Mouse (Mus musculus) cortical plate, adult 2 months (tissue): ENCODE results near the gene Krt76. TPM values are rescaled to one million over a fixed set of nuclear protein-coding genes. Genes with fewer than 3 reads are reported as not detected.

Experiments
- H3K27ac ChIP-seq: fragments of 200-500 bp; 2 replicates; pipeline ENCODE4 v1.5.1; 2012; ENCODE audit warnings: low read length, control low read depth, inconsistent platforms; ENCODE audit not compliant: insufficient read depth
- H3K4me1 ChIP-seq: fragments of 200-500 bp; 2 replicates; pipeline ENCODE4 v1.6.1; 2011; ENCODE audit warnings: low read length; ENCODE audit not compliant: control insufficient read depth, insufficient read depth
- H3K4me3 ChIP-seq: fragments of 200-500 bp; 2 replicates; pipeline ENCODE4 v1.5.1; 2011; ENCODE audit warnings: mild to moderate bottlenecking, low read length, control low read depth; ENCODE audit not compliant: insufficient read depth
- CTCF ChIP-seq: fragments of 200-500 bp; IDR thresholded peaks from 2 replicates; pipeline ENCODE4 v1.5.1; 2011; ENCODE audit warnings: mild to moderate bottlenecking, control low read depth, low read length; ENCODE audit not compliant: insufficient read depth; ENCODE audit errors: extremely low read depth
- POLR2A ChIP-seq: fragments of 200-500 bp; IDR thresholded peaks from 2 replicates; pipeline ENCODE4 v1.6.1; 2011; ENCODE audit warnings: mild to moderate bottlenecking, low read length, control low read depth; ENCODE audit not compliant: insufficient read depth; ENCODE audit errors: extremely low read depth
- polyA plus RNA-seq: library from polyadenylated mRNA; depleted of rRNA; stranded (reverse); fragments of >200 nt; gene quantifications from 2 replicates; pipeline ENCODE4 v1.2.3, GENCODE M21; 2012

The Krt76 gene
- polyA plus RNA-seq, 1 experiment = not detected

DNA sequence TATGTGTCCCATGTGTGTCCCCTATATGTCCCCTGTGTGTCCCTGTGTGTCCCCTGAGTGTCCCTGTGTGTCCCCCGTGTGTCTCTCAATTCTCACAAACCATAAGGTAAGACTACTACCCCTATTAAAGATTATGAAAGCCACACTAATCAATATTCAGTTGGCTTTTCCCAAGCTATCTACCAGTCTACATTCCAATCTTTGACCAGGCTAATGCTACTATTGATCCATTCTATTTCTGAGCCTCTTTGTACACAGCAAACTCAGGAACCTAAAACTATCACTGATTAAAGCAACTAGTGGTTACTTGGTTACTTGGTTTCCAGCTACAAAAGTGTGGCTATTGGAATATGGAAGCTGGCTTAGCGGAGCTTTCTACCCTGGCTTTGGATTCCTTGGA lies 29.6 kb upstream of the Krt76 start:
- no peak for TF ChIP-seq CTCF
- TF ChIP-seq POLR2A = no peak
- H3K4me1 ChIP-seq = no peaks in the 10 kb centered on the region
- H3K4me3 ChIP-seq = no peak overlapping the region
- no peak overlapping the region for H3K27ac ChIP-seq

DNA sequence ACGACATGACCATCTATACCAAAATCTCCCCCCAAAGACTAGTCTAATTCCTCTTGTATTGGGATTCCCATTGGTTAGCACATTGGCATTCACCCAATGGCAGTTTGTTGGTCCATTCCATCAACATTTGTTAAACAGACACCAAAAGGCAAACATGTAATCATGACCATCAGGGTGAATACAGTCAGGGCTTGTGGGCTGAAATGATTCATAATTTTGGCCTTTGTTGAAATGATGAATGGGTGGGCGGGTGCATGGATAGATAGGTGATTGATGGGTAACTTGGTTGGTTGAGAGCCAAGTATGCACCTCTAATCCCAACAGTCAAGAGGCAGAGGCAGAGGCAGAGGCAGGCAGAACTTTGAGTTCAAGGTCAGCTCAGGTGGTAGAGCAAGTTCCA lies 23.4 kb upstream of the Krt76 start:
- H3K27ac ChIP-seq = no peak overlapping the region
- no peak overlapping the region for H3K4me3 ChIP-seq
- H3K4me1 ChIP-seq = no peaks in the 10 kb centered on the region
- no peak for TF ChIP-seq POLR2A
- no peak for TF ChIP-seq CTCF

GRCm38 (mm10) chr15:101904849-101905248 lies 12.1 kb upstream of the Krt76 start:
- no peaks in the 10 kb centered on the region for H3K4me1 ChIP-seq
- no peak overlapping the region for H3K4me3 ChIP-seq
- TF ChIP-seq POLR2A (no peak), CTCF (no peak)
- H3K27ac ChIP-seq = no peak overlapping the region

GRCm38 (mm10) chr15:101902171-101903149 lies 9.7 kb upstream of the Krt76 start:
- TF ChIP-seq POLR2A = no peak
- no peak for TF ChIP-seq CTCF
- H3K4me1 ChIP-seq = no peaks in the 10 kb centered on the region
- no peak overlapping the region for H3K4me3 ChIP-seq
- no peak overlapping the region for H3K27ac ChIP-seq

DNA sequence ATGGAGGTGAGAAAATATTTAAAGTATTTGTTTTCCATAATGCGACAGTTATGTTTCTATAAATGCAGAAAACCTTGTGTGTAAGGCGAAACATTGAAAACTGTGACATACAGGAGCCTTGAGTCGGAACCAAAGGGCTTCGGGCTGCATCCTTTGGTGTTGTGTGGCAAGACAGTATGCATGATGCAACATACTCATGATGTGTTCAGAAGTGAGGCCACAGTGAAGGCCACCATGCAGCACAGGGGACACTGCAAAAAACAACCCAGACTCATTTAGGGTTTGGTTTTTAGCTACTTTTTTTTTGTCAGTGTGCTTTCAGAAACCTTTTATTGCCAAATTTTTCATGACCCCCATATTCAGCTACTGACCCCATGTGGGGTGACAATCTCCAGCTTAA lies 2.5 kb upstream of the Krt76 start:
- Histone ChIP-seq H3K27ac (no peak overlapping the region), H3K4me1 (no peaks in the 10 kb centered on the region), H3K4me3 (no peak overlapping the region)
- no peak for TF ChIP-seq POLR2A
- no peak for TF ChIP-seq CTCF

DNA sequence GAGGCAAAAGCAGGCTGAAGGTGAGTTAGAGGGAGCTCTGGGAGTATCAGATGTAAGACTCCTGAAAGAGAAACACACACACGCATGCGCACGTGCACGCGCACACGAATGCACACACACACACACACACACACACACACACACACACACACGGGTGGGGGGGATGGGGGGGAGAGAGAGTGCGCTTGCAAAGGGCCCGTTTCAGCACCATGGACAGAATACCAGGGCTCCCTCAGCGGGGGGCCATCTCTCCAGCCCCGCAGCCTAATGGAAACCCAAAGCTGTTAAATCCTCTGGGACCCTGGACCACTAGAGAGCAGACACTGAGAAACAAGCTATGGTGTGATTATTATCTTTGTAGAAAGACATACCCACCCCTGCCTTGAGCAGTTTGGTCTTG lies 12.9 kb downstream of the Krt76 start:
- Histone ChIP-seq H3K27ac (no peak overlapping the region), H3K4me3 (no peak overlapping the region), H3K4me1 (no peaks in the 10 kb centered on the region)
- no peak for TF ChIP-seq CTCF
- no peak for TF ChIP-seq POLR2A

GRCm38 (mm10) chr15:101878041-101878440 lies 14.7 kb downstream of the Krt76 start:
- no peak overlapping the region for H3K27ac ChIP-seq
- H3K4me3 ChIP-seq = no peak overlapping the region
- TF ChIP-seq POLR2A (no peak), CTCF (no peak)
- H3K4me1 ChIP-seq = no peaks in the 10 kb centered on the region

DNA sequence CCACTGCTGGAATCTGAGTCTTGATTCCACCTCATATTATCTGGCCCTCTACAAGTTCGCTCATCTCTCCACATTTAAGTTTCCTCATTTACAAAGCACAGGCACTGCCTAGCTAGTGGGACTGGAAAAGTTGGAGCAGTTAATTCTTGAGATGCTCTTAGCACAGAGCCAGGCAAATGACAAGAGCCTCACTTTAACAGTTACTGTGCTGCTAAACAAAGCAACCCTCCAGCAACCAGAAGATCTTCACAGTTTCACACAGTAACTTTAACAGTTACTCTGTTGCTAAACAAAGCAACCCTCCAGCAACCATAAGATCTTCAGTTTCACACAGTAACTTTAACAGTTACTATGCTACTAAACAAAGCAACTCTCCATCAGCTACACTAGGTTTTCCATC lies 18.3 kb downstream of the Krt76 start:
- TF ChIP-seq POLR2A (no peak), CTCF (no peak)
- Histone ChIP-seq H3K4me1 (no peaks in the 10 kb centered on the region), H3K27ac (no peak overlapping the region), H3K4me3 (no peak overlapping the region)

GRCm38 (mm10) chr15:101873231-101873630 lies 19.5 kb downstream of the Krt76 start:
- no peak overlapping the region for H3K4me3 ChIP-seq
- TF ChIP-seq POLR2A (no peak), CTCF (no peak)
- no peak overlapping the region for H3K27ac ChIP-seq
- H3K4me1 ChIP-seq = 0 out of 2 replicates have a peak, but pooled peaks cover 1% of the 10 kb centered on the region

- peaks cover 4% of the 10 kb centered on the region for H3K4me1 ChIP-seq
- H3K27ac ChIP-seq = no peak within 1 kb of the TSS
- no peak within 1 kb of the TSS for H3K4me3 ChIP-seq
- TF ChIP-seq CTCF (no peak), POLR2A (peak; percentile 60; the same call in 1 of the 2 replicates)
Observed at GRCm38 (mm10) chr15:101869431-101869830, 23.3 kb downstream of the Krt76 start, which contains the start of gene Krt77. TSS of gene Krt77 (minus strand) at chr15:101869705.
